ENCODE assay signal across 12 mouse cellular contexts in genomic region chr12:25865063-25865462, GRCm38 (mm10).
DNase-seq lines count a peak whose midpoint lies in the region; ATAC-seq lines count a peak whose summit lies in the region.
"Had no signal": no experiment of that assay in that cellular context is flagged by ENCODE, and none has a peak within 500 bp of the region (broad histone marks: within the 10 kb centered on the region; RNA-seq: fewer than 3 reads in every experiment).

No protein-coding gene starts in this region.

- H3K4me2 ChIP-seq in forebrain, embryonic 14.5 days (ENCODE audit: low read length) = no peak overlapping the region
- H3K4me2 ChIP-seq: kidney, embryonic 15.5 days; stomach, embryonic 15.5 days had no signal

- H3K4me3 ChIP-seq in forebrain, embryonic 14.5 days (ENCODE audit: low read depth, low read length) = no peak overlapping the region
- no peak overlapping the region for H3K4me3 ChIP-seq in forebrain, embryonic 10.5 days
- H3K4me3 ChIP-seq: kidney, embryonic 15.5 days; stomach, embryonic 15.5 days had no signal

- no peaks in the 10 kb centered on the region for H3K9me3 ChIP-seq in forebrain, embryonic 14.5 days (replicated peaks; ENCODE audit: control insufficient read depth, low read length)
- H3K9me3 ChIP-seq in forebrain, embryonic 10.5 days = no peaks in the 10 kb centered on the region
- H3K9me3 ChIP-seq: kidney, embryonic 15.5 days; stomach, embryonic 15.5 days had no signal

- H3K9ac ChIP-seq in forebrain, embryonic 14.5 days (ENCODE audit: low read length) = no peak overlapping the region
- H3K9ac ChIP-seq: kidney, embryonic 15.5 days; liver, postnatal 0 days; stomach, embryonic 15.5 days had no signal

- WGBS in forebrain, embryonic 14.5 days = 68% methylated on average over 3 of the region's 3 CpGs
- 90% methylated on average over 3 of the region's 3 CpGs for WGBS in forebrain, embryonic 10.5 days

- H3K27me3 ChIP-seq in forebrain, embryonic 14.5 days (replicated peaks; ENCODE audit: control insufficient read depth, insufficient read depth, low read length) = no peaks in the 10 kb centered on the region
- H3K27me3 ChIP-seq in forebrain, embryonic 10.5 days (ENCODE audit: poor library complexity, severe bottlenecking) = no peaks in the 10 kb centered on the region
- H3K27me3 ChIP-seq: kidney, embryonic 15.5 days; stomach, embryonic 15.5 days had no signal

- peak; percentile 81 for DNase-seq in forebrain, embryonic 14.5 days (ENCODE audit: low spot score)
- DNase-seq in forebrain, embryonic 10.5 days (ENCODE audit: extremely low spot score, low spot score) = no peak
- peak; percentile 3 for DNase-seq in lung, postnatal 14 days
- DNase-seq in lung, postnatal 36 days = no peak
- peak; percentile 23 to 43 for DNase-seq in cerebellum, postnatal 25 days
- DNase-seq in heart, postnatal 4 days = peak; percentile 7
- DNase-seq in ovary, postnatal 14 days (ENCODE audit: low spot score) = no peak

- 0 out of 2 replicates have a peak, but pooled peaks cover 3% of the 10 kb centered on the region for H3K4me1 ChIP-seq in forebrain, embryonic 14.5 days (ENCODE audit: control insufficient read depth, insufficient read depth, low read length)
- no peaks in the 10 kb centered on the region for H3K4me1 ChIP-seq in forebrain, embryonic 10.5 days
- H3K4me1 ChIP-seq: kidney, embryonic 15.5 days; stomach, embryonic 15.5 days had no signal

- no peaks in the 10 kb centered on the region for H3K36me3 ChIP-seq in forebrain, embryonic 14.5 days (ENCODE audit: control insufficient read depth, insufficient read depth, low read length)
- H3K36me3 ChIP-seq in forebrain, embryonic 10.5 days (replicated peaks) = no peaks in the 10 kb centered on the region
- H3K36me3 ChIP-seq: kidney, embryonic 15.5 days; stomach, embryonic 15.5 days had no signal

- peak; percentile 90 for ATAC-seq in forebrain, embryonic 14.5 days
- ATAC-seq in granulocyte monocyte progenitor cell, adult 5-6 weeks (replicated peaks; ENCODE audit: poor library complexity, severe bottlenecking) = no peak
- ATAC-seq: liver, postnatal 0 days; midbrain, embryonic 16.5 days had no signal

- H3K27ac ChIP-seq in forebrain, embryonic 14.5 days (ENCODE audit: low read depth, low read length) = peak overlapping the region; percentile 50; the same call in 1 of the 2 replicates
- H3K27ac ChIP-seq in forebrain, embryonic 10.5 days = no peak overlapping the region
- H3K27ac ChIP-seq: kidney, embryonic 15.5 days; stomach, embryonic 15.5 days had no signal

Comparison
In these comparisons a context has a peak if more than half of its experiments do, and no peak if none do; other contexts are left out.
1. DNase-seq: peak in forebrain, embryonic 14.5 days (single experiment), lung, postnatal 14 days (single experiment), cerebellum, postnatal 25 days (2 of 2) and heart, postnatal 4 days (single experiment); none in forebrain, embryonic 10.5 days (single experiment), lung, postnatal 36 days (single experiment) and ovary, postnatal 14 days (single experiment).